ENCODE assay signal across 9 mouse cellular contexts in genomic region chr8:12915187-12916006, GRCm38 (mm10). TPM values are rescaled to one million over a fixed set of nuclear protein-coding genes. Genes with fewer than 3 reads are reported as not detected.
DNase-seq lines count a peak whose midpoint lies in the region; ATAC-seq and TF ChIP-seq lines count a peak whose summit lies in the region.
"Had no signal": no experiment of that assay in that cellular context is flagged by ENCODE, and none has a peak within 500 bp of the region (broad histone marks: within the 10 kb centered on the region; RNA-seq: fewer than 3 reads in every experiment).

No protein-coding gene starts in this region.

- H3K9ac ChIP-seq in kidney, embryonic 16.5 days (replicated peaks; ENCODE audit: low read length), result peak overlapping the region; percentile 66
- H3K9ac ChIP-seq: liver, embryonic 14.5 days had no signal

- no peak for TF ChIP-seq CTCF in olfactory bulb, adult 2 months (IDR thresholded peaks at IDR 0.05; ENCODE audit: insufficient read depth, low read depth, low read length)

- 14% methylated on average over 42 of the region's 42 CpGs for WGBS in kidney, embryonic 16.5 days
- 7% methylated on average over 42 of the region's 42 CpGs for WGBS in olfactory bulb, adult 2 months

- no peaks in the 10 kb centered on the region for H3K36me3 ChIP-seq in kidney, embryonic 16.5 days (ENCODE audit: insufficient read depth, low read length)

- DNase-seq in kidney, adult 9 months, result no peak
- DNase-seq in cerebellum, adult 9-10 months, result peak; percentile 81
- DNase-seq in frontal cortex, postnatal 10 days (ENCODE audit: low spot score in 2 of 2), result peak; percentile 73 to 75
- peak; percentile 77 for DNase-seq in left cerebral cortex, postnatal 4 days
- no peak for DNase-seq in T-cell, adult 2 months (ENCODE audit: low spot score)
- no peak for DNase-seq in gastrocnemius, postnatal 4 days (ENCODE audit: low spot score in 2 of 2)

- H3K27me3 ChIP-seq in kidney, embryonic 16.5 days (ENCODE audit: insufficient read depth, low read length), result no peaks in the 10 kb centered on the region

- no peak for TF ChIP-seq POLR2A in olfactory bulb, adult 2 months (IDR thresholded peaks at IDR 0.05; ENCODE audit: insufficient read depth, low read depth, low read length)

- peak overlapping the region; percentile 3 for H3K27ac ChIP-seq in kidney, embryonic 16.5 days (ENCODE audit: low read length)
- peak overlapping the region; percentile 24 for H3K27ac ChIP-seq in olfactory bulb, adult 2 months (ENCODE audit: insufficient read depth, low read depth, low read length)
- H3K27ac ChIP-seq: liver, embryonic 14.5 days had no signal

- intact Hi-C loops in left cerebral cortex, postnatal 4 days (cut with DNase I), result no loop called here

- H3K4me3 ChIP-seq in kidney, embryonic 16.5 days (ENCODE audit: low read length), result peak overlapping the region; percentile 49
- H3K4me3 ChIP-seq in olfactory bulb, adult 2 months (ENCODE audit: insufficient read depth, low read depth, low read length), result peak overlapping the region; percentile 67

- peak overlapping the region; percentile 74 for H3K4me2 ChIP-seq in kidney, embryonic 16.5 days (replicated peaks; ENCODE audit: low read depth, low read length)

- ATAC-seq in kidney, embryonic 16.5 days (ENCODE audit: low FRiP score, low TSS enrichment), result peak; percentile 39

- H3K4me1 ChIP-seq in kidney, embryonic 16.5 days (ENCODE audit: insufficient read depth, low read length), result peaks cover 21% of the 10 kb centered on the region
- peaks cover 17% of the 10 kb centered on the region for H3K4me1 ChIP-seq in olfactory bulb, adult 2 months (ENCODE audit: control insufficient read depth, insufficient read depth, low read length)

- H3K9me3 ChIP-seq in kidney, embryonic 16.5 days (ENCODE audit: low read length), result no peaks in the 10 kb centered on the region; the same call in 1 of the 2 replicates

RNA-seq across cellular contexts. Expression of gene Mcf2l, which starts 41.8 kb away (rescaled TPM):
- polyA plus RNA-seq in kidney, embryonic 16.5 days (2015; fragmentation: Nextera tagmentation; extraction: Ambion mirVana), result 21.5 and 24.1 TPM in 2 replicates
- total RNA-seq in left cerebral cortex, postnatal 4 days (2021), result 100 to 1,000 TPM; 399 to 404 TPM
- 245 and 415 TPM in 2 replicates for polyA plus RNA-seq in olfactory bulb, adult 2 months (2012; ENCODE audit: insufficient read depth, insufficient read length, low replicate concordance, missing spikeins)
- total RNA-seq in gastrocnemius, postnatal 4 days (2021), result 10 to 100 TPM; 36.0 to 42.4 TPM

Comparison
In these comparisons a context has a peak if more than half of its experiments do, and no peak if none do; other contexts are left out.
1. DNase-seq: peak in cerebellum, adult 9-10 months (single experiment), frontal cortex, postnatal 10 days (2 of 2) and left cerebral cortex, postnatal 4 days (single experiment); none in kidney, adult 9 months (single experiment), T-cell, adult 2 months (single experiment) and gastrocnemius, postnatal 4 days (0 of 2).
2. RNA of gene Mcf2l, which starts 41.8 kb away (total RNA-seq): 399 to 404 TPM in left cerebral cortex, postnatal 4 days; 36.0 to 42.4 TPM in gastrocnemius, postnatal 4 days; every median in the first group is over 4 times any median in the second.